Mouse (Mus musculus): ENCODE data around the gene Nucb2.

The Nucb2 gene

DNA sequence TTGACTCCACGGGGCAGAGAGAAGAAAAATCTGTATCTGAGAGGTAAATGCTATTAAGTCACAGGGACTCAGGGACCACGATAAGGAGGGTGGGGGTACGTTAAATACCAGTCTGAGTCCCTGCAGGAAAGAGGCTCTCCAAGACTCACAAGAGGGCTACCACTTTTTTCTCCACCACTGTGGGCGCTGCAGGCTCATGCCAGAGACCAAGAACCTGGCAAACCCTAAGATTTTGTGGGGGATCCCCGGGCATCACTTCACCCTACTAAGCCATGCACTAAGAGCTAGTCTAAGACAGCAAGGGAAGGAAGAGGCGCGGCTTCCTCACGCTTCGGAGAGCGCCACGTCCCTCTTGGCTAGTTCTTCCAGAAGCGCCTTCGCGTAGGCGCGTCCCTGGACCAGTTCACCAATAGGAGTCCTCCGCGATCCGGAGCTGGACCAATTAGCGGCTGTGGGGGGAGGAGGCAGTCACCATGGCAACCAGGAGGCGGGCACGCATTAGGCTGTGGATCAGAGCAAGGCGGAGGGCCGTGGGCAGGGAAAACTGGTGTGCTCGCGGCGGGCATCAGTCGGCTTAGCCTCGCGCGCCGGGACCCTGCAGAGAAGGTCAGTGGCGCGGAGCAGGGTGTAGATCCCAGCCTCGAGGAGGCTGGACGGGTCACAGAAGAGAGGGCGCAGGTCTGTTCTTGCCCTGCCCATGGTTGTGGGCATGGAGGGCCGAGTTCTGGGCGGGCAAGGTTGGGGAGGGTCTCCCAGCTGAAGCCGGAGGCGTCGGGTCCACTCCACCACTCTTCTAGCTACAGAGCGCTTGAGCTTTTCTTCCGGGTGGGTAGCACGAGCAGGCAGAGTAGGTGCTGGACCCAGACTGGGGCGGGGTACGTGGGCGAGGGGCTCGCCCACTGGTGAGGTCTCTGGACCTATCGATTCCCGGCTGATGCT, at the start of gene Nucb2:
Gene Nucb2, plus strand, starts transcription at position 491 of the 939 bp plus-strand sequence.
- peak; percentile 99 for DNase-seq (ENCODE audit: low spot score)

DNA sequence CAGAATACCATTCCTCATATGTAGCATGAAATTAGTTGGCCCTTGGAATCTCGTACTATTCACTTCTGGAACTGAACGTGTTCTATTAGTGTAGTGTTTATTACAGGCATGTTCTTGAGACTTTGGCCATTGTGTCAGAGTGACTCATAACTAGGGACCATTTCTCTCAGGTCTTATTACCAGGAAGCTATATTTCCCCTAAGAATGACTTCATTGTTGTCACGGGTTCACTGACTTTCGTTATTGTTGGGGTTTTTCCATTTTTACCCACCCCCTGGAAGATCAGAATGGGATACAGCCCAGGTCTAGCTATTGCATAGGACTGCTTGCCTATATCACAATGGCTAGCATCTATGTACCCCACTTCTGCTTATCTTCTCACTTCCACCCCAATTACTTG, 47.2 kb upstream of the Nucb2 start:
- DNase-seq (ENCODE audit: low spot score) = no peak

DNA sequence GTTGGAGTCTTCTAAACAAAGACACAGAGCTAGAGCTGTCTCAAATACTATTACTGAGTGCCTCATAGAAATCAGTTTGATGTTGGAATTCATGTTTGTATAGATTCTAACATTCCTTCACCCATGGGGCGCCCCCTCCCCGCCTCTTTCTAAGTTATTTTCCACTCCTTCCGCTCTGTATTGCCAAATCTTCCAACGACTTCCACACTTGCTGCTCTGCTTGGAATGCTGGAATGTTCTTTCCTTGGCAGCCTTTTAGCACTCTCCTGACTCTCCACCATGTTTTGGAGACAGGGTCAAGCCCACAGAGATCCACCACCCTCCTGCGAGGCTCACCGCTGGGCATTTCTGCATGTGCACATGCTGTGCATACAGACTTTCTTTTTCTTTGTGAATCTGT, 46.8 kb upstream of the Nucb2 start:
- peak; percentile 7 for DNase-seq (ENCODE audit: low spot score)

DNA sequence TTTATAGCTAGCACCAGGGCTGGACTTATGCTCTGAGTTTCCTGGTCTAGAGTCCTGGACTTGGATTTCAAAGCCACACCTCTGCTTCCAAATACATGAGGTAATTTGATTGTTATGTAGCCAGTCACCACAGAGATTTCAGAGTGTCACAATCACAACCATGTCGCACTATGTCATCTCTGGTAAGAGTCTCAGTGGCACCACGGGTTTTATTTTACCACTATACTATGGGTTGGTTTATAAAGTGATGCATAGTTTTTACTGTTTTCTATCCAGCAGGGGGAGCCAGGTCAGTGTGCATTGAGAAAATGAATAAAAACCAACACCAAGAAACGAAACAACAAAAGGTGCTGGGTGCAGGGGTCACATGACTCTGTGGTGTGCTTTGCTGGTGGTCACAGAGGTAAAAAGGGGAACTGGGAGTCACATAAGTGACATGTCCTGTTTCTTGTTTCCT, 45.2 kb upstream of the Nucb2 start:
- DNase-seq (ENCODE audit: low spot score) = peak; percentile 60

DNA sequence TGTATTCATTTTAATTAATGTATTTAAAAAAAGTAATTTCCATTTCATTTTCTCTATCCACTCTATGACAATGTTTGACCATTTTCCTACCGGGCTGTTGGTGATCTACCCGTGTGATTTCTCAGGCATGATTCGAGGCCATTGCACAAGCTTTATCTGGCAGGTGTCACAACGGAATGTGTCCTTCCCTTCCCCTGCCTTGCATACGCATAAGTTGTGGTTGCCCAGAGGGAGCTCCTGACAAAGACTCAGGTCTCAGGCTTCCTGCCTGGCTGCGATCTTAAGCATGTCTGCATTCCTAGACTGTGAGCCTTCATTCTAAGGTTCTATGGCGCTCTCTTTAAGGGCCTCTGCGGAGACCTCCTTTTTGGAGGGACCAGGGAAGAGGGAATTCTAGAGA, 42.1 kb upstream of the Nucb2 start:
- peak; percentile 30 for DNase-seq (ENCODE audit: low spot score)

DNA sequence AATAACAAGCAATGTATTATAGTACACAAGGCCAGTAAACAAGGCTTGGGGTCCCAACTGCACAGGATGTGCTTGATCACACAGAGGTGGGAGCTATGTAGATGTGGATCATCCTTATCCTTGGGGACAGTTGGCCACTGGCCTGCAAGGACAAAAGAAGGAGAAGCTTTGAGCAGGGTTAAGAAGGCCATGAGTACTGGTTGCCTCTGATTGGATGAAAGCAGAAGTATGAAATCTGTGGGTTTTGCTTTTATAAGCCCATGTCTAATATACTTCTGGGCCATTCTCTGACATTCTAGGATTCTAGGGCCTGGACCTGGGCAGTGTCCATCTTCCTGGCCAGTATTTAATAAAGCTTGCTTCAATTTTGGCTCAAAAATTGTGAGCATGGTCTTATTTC, 28.3 kb upstream of the Nucb2 start:
- DNase-seq (ENCODE audit: low spot score) = no peak

DNA sequence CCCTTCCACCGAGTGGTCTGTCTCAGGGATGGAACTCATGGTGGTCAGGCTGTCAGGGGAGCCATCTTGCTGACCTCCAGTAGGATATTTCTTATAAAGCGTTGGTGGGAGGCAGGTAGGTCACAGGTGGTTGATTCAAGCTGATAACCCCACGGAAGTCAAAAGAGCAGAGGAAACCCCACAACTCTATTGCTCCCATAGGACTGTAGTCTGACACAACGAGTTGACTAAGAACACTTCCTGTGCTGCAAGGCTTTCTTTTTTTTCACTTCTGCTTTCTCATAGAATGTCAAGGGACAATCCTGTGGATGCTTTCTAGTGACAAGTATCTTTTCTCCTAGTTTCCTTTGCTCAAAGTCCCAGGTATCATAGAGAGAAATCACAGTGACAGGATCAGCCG, 27.9 kb upstream of the Nucb2 start:
- no peak for DNase-seq (ENCODE audit: low spot score)

DNA sequence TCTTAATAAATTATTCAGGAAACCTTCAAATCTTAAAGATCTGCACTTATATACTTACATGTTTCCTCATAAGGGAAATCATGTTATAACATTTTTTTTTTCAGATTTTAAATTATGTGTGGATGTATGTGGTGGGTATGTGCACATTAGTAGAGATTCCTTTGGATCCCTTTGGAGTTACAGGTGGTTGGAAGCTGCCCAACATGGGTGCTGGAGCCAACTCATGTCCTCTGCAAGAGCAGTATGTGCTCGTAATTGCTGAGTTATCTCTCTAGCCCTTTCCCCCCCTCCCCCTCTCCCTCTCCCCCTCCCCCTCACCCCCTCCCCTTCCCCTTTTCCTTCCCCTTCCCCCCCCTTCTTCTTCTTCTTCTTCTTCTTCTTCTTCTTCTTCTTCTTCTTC, 21.1 kb upstream of the Nucb2 start:
- DNase-seq (ENCODE audit: low spot score) = no peak

DNA sequence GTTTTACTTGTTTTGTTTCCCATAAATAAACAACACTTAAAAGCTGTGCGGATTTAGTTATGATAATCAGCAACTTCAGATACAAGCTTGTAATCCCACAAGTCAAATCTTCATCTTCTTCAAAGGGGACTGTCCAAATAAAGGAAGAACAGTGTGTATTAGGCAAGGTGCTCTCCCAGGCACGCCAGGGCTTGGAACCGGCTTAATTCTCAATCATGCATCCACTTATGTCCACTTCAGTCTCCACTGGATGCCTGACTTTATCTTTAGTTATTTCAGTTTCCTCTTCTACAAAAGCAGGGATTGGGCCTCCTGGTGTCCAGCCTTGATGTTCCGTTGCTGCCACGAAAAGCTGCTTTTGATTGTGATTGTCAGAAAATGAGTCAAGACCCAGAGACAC, 20.4 kb upstream of the Nucb2 start:
- no peak for DNase-seq (ENCODE audit: low spot score)

DNA sequence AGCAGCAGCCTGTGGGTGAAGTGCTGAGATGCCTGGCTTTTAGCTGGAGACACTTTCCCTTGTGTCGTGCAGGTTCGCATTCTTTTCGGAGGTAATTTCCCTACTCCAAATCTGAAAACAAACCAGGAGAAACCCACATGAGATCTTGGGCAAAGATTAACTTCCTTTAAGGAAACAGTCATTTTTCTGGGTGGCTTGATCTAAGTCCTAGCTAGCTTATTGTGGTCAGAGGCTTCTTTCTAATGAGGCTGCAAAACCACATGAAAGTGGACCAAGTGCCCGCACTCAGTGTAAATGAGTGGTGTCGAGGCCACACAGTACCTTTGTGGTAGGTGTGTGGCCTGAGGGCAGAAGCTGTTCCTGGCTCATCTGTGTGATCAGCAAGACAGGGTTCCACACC, 20.0 kb upstream of the Nucb2 start:
- peak; percentile 29 for DNase-seq (ENCODE audit: low spot score)

DNA sequence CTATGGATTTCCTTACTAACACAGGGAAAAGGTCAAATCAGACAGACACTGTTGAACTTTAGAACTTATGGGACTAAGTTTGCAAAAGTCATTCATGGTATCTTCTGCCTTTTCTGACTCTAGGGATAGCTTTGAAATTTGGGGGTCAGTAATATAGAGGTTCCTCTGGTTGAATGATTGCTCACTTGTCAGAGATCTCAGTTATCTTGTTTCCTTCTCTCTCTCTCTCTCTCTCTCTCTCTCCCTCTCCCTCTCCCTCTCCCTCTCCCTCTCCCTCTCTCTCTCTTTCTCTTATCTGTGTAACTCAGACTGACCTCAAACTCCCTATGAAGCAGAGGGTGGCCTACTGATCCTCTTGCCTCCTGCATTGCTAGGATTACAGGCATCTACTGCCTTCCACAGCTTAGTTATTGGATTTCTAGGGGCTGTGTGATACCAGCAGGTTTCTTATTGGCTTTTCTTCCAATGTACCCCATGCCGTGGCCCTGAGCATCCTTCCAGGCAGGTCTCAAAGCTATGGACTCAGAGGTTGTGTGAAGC, 19.0 kb upstream of the Nucb2 start:
- no peak for DNase-seq (ENCODE audit: low spot score)

DNA sequence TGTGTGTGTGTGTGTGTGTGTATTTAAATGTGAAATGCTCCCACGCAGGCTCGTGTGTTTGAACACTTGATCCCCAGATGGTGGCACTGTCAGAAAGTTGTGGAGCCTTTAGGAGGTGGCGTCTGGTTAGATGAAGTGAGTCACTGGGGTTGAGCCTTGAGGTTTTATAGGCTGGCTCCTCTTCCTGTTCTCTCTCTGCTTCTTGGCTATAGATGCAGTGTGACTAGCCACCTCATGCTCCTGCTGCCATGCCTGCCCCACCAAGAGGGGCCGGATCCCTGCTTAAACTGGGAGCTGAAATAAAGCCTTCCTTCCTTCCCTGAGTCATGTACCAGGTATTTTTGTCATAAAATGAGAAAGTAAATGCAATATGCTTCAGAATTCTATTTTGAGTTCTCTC, 13.1 kb upstream of the Nucb2 start:
- no peak for DNase-seq (ENCODE audit: low spot score)

DNA sequence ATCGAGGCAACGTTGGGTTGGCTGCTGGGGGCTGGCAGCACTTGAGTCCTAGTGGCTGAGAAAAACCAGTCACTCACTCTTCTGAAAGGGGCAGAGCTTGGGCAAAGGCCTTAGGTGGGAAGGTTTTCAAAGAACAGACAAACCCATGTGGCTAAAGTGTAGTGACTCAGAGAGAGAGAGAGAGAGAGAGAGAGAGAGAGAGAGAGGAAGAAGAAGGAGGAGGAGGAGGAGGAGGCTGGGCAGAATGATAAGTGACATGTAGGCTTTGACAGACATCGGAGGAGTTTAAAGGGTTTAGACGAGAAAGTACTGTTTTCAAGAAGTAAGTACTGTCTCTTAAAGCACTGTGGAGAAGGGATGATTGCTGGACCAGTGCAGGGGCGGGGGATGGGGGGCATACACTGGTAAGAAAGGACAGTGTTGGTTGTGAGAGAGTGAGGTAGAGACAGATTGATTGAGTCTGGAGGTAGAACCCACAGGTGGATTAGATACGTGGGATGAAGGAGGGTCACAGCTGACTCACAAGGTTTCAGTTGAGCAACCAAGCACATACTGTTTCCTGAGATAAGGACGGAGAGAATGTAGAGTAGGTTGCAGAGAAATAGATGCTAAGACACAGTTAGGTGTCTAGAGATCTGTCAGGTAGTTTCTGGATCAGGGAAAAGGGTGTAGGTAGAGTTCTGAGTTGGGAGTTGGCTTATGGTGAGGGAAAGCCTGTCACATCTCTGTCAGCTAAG, 10.7 kb upstream of the Nucb2 start:
- no peak for DNase-seq (ENCODE audit: low spot score)

DNA sequence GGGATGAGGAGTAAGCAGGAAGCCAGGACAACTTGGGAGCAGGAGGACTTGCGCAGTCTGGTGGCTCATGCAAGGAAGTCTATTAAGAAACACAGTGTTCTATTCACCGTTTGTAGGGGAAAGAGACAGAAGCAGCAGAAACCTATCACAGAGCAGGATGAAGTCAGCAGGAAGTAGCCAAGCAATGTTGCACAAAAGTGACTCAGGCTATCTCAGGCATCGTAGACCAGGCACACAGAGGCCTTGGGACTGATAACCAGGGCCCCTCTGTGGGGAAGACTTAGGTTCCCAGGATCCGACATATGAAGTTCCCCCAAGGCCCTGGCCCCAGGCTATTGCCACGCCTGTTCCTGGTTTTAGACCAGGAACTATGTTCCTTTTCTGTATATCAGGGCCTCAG, 9.6 kb upstream of the Nucb2 start:
- DNase-seq (ENCODE audit: low spot score) = peak; percentile 28

DNA sequence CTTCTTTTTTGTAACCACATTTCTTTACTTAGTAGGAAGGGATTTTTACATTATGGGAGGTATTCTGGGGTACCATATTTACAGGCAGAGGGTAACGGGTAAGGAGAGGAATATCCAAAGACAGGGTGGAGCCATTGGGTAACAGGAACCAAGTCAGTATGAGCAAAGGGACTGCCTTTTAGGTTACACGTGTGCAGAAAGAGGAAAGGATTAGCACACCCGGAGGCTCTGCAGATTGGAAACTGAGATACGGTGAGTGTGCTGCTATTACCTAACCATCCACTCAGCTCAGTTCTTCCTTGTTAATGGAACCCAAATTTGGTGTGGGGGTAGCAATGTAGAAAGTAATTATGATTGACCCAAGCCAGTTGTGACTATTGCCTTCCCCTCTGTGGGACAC, 7.4 kb upstream of the Nucb2 start:
- no peak for DNase-seq (ENCODE audit: low spot score)

DNA sequence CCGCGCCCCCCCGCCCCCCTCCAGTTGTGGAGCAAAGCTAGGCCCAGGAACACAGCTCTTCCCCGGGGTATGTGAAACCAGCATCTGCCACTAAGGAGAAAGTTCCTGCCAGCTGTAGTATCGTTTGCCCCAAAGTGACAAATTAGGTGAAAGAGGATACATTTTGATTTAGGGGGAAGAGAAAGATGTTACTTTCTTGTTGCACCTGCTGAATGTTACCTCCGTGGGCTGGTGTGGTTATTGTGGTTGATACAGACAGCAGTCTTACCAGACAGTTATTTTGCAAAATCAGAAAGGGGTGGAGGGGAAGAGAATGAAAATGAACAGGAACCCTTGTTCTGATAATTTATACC, 625 bp downstream of the Nucb2 start:
- no peak for DNase-seq (ENCODE audit: low spot score)

DNA sequence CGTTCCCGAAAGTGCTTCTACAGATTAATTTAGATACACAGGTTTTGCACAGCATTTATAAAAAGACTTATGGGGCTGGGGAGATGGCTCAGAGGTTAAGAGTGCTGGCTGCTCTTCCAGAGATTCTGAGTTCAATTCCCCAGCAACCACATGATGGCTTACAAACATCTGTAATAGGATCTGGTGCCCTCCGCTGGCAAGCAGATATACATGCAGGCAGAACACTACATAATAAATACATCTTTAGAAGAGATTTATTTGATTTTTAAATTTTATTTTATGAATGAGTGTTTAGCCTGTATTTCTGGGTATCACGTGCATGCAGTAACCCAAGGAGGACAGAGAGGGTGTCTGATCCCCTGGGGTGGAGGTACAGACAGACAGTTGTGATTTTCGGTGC, 9.9 kb downstream of the Nucb2 start:
- no peak for DNase-seq (ENCODE audit: low spot score)

DNA sequence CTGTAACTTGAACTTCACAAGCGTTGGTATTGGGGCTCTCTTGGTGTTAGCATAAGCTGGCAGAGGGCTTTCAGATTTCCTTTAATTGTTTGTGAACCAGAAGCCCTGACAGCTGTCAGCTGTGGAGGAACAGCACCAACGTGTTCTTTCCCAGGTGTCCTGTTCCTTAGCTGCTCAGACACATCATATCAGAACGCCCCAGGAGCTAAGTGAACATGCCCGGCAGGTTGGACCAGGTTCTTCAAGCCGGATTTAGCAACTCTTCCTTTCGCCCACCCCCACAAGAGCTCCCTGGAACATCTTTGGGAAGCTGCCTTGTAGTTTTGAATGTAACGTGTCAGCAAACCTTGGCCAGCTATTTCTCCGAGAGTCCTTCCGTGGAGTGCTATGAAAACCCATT, 10.4 kb downstream of the Nucb2 start:
- peak; percentile 54 for DNase-seq (ENCODE audit: low spot score)

DNA sequence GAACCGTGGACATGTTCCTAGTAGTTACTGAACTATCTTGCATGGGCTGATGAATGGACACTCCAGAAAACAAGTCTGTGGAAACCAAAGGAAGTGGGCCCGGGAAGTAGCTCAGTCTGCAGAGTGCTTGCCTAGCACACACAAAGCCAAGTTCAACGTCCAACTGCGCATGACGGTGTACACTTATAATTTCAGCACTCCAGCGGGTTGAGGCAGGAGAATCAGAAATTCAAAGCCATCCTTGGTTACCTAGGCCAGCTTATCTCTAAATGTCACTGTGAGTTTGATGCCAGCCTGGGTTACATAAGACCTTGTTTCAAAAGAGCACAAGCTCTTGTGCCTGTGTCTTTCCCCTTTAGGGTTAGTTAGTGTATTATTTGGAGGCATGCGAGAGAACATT, 10.9 kb downstream of the Nucb2 start:
- peak; percentile 54 for DNase-seq (ENCODE audit: low spot score)

DNA sequence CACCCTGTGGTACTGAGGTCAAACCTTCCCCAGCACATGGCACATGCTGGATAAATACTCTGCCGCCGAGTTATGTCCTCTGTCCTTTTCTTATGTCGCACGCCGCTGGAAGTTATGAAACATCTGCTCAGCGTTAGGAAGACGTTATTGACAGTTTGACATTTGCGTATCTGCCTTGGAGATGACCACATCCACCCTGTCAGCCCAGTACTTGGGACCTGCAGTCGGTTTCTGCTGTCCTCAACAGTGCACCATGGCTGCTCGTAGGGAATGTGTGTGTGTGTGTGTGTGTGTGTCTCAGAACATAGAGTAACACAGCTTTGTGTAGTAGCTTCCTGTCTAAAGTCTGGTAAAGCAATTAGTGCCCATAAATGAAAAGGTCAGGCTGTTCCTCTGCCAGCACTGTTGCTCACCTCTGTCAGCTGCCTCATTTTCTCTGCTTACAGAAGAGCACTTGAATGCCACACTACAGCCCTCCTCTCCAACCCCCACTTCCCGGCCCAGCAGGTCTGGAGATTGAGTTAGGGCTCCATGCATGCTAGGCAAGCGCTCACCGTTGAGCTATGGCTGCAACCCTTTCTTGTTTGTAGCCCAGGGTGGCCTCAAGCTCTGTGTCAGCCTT, 11.5 kb downstream of the Nucb2 start:
- peak; percentile 41 for DNase-seq (ENCODE audit: low spot score)

DNA sequence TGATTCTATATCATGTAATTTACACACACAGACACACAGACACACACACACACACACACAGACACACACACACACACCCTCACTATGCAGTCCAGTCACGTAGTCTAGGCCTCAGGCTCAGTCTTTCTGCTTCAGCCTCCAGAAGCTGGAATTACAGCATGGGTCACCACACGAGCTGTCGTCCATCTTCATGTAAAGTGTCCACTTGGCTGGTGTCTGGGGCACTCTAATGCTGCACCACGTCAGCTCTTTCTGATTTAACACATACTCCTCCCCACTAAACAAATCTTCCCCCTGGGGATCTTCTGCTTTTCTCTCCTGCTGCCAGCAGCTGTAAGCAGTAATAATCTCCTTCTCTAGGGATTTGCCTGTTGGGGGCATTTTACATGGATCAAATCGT, 13.1 kb downstream of the Nucb2 start:
- DNase-seq (ENCODE audit: low spot score) = no peak

DNA sequence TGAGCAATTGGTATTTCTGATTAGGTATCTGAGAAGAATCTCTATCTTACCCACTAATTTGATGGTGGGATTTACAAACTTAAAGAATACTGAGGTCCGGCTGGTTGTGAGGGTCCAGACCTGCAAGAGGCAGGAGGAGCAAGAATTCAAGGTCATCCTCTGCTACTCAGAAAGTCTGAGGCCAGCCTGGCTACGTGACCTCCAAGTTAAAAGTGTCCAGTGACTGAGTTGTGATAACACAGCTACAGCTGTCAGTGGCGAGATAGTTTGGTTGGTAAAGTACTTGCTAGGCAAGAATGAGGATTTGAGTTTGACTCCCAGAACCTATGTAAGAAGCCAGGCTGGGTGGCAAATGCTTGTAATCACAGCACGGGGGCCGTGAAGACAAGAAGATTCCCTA, 14.0 kb downstream of the Nucb2 start:
- DNase-seq (ENCODE audit: low spot score) = no peak

DNA sequence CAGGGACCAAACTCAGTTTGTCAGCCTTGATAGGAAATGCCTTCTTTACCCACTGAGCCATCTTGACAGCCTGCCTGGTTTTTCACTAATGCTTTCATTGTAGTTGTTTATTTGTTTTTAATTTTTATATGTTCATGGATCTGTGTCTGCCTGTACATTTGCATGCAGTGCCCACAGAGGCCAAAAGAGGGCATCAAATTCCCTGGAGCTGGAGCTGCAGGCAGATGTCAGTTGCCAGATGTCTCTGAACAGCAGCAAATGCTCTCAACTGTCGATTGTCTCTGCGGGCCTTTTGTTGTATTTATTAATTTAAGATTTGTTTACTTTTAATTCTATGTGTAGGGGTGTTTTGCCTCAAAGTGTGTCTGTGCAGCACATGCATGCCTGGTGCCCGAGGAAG, 15.6 kb downstream of the Nucb2 start:
- DNase-seq (ENCODE audit: low spot score) = no peak

All from lung, postnatal 25 days (tissue).